Mouse (Mus musculus) urinary bladder, postnatal 25 days (tissue): ENCODE data around the gene Tsc22d1.
A peak's percentile ranks its signal among the peaks of the same experiment; 100 is the strongest.

Experiments used
- DNase-seq: peaks from one replicate; pipeline ENCODE4 v3.0.0; 2022; ENCODE audit warnings: low spot score

Tsc22d1 gene

DNA sequence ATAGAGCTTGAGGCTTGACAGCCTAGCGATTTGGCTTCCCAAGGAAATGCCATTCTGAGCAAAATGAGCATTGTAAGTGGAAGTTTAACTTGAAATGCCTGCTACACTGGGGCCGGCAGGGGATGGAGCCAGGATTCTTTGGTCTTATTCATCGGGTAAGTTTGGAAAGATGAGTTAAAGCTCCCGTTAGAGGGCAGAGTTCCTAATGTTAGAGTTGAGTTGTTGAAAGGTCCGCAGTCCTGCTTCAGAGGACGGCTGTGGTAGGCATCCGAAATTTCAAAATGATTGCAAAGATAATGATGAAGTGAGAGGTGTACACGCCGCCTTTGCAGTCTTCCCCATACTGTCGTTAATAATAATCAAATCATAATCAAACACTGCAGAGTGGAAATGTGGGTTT is 27.4 kb downstream of the Tsc22d1 start:
- no peak for DNase-seq

DNA sequence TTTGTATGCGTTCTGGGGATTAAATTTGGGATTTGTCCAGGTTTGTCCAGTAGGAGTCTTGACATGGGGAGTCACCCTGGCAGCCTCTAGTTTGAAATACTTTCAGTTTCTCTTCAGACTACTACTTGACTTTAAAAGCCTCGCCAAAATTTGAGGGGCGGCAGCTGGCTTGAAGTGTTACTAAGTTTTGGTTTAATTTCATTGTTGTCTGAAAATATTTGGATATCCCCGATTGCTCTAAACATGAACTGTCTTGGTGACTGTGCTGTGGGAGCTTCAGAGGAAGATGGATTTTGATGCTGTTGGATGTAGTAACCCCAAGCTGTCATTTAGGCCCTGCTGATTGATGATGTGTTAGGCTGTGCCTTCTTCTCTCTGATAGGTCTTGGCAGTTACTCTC is 34.2 kb downstream of the Tsc22d1 start:
- DNase-seq, result no peak

DNA sequence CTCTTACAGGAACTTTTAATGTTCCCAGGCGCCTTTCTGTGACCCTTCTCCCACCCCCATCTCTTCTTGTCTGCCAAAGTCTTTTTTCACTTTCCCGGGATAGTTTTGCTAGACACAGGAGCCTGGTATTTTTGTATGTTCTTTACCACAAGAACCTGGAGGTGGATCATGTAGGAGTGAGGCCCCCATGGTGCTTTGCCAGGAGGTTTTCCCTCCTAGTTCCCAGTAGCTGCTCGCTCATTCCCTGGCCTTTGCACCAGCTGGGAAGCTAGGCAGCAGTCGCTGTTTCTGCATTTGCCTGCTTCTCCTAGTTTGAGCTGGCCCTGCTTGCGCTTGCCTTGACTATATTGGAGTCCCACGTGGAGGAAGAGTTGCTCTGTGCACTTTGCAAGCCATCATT is 36.2 kb downstream of the Tsc22d1 start:
- no peak for DNase-seq

DNA sequence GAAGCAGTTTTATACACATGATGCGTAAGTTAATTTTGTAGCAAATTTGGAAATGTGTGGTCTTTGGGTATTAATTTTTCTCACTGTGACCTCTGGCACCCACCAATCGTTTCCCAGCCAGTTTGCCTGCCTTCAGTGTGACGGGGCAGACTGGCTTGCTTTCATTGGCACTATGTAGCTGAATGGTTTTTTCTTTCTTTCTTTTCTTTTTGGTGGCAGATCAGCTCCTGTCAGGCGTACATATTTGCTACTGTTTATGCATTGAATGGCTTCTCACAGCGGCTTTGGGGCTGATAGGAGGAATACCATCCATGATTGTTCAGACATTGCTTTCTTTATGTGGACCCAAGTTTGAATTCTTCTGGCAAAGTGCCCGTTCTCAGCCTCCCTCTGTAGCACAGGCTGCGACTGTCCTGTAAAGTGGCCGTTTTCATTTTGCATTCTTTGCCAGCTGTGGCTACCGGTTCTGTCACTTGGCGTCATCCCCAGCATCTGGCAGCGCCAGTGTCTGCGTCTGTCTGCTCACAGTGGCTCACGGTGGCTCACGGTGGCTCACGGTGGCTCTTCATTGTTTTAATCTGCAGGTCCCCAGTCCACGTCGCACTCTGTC is 38.1 kb downstream of the Tsc22d1 start:
- no peak for DNase-seq

DNA sequence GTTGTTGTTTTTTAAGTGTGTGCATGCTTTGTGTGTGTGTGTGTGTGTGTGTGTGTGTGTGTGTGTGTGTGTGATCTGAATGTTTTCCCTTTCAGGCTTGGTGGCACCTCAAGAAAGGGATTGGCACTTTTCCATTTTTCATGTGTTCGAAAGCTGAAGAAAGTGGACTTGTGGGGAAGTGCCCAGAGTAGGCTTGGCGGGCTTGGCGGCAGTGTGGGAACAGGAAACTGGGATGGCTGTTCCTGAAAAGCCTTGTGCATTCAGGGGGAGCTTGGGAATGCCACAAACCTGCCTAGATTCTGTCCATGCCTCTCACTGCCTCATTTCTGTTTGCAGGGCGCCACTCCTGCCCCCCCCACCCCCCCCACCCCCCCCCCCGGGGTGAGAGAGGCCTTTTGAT is 39.9 kb downstream of the Tsc22d1 start:
- DNase-seq, result no peak

DNA sequence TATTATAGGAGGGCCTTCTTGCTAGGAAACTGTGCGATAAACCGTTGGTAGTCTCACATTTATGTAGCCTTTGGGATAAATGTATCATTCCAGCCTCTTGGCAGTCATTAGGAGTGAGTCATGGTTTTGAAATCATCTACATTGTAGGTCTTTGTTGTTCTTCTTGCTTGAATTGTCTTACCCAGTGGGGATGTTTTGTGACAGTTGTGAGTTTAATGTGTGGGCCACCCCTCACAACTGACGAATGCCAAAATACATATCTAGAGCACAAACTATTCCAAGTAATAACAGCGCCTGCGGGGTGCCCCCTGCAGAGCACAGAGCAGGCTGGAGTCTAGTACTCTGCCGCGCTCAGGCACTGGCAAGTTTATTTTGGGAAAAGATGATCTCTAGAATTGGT is 40.4 kb downstream of the Tsc22d1 start:
- DNase-seq, result no peak

DNA sequence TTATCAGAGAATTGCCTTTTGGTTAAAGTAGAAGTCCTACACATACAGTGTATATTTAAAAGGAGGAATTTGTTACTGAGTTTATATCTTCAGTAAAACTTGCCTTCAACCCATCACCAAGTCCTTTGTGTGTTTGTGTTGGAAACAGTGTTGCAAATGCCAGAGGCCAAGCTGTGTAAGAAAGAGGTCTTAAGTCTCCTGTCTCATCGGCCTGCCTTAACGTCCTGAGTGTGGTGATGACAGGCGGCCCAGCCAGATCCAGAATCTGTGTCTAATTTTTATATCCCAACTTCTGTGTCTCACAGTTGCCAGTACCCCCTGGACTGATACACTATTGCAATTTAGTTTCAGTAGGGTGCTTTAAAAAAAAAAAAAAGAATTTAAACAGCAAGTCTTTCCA is 42.9 kb downstream of the Tsc22d1 start:
- no peak for DNase-seq

DNA sequence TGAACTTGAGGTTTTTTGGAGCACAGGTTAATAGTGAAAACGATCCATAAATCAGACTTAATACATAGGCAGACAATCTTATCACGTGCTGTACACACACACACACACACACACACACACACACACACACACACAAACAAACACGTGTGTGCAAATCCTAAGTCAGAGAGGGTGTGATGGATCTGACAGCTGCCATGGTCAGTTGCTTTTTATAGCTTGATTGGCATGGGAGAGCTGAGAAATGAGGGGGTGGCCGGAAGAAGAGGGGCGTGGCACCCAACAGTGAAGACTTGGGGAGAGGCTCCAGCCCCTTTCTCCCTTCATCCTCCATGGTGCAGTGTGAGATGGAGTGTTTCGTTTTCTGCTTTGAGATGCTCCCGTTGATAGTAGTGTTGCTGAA is 45.4 kb downstream of the Tsc22d1 start:
- no peak for DNase-seq

DNA sequence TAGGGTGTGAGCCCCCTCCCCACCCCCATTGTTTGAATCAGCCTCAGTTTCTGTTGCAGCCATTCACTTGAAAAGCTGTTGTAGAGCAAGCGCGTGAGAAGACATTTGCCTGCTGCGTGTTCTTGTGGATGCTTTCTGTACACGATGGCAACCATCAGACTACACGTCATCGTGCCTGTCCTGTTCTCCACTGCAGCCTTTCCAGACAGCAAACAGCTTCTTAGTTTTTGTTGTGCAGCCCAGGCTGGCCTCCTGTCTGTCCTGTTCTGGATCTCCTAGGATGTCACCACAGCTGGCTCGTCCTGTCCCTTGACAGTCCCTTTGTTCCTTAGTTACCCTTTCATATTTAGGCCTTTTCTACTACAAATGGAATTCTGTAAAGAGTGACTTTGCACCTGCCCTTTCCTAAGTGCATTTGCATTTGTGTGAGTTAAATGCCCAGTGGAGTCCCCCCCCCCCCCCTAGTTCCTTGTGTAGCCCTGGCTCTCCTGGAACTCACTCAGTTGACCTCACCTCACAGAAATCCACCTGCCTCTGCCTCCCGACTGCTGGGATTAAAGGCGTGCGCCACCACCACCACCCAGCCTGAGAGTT is 46.5 kb downstream of the Tsc22d1 start:
- DNase-seq, result no peak

DNA sequence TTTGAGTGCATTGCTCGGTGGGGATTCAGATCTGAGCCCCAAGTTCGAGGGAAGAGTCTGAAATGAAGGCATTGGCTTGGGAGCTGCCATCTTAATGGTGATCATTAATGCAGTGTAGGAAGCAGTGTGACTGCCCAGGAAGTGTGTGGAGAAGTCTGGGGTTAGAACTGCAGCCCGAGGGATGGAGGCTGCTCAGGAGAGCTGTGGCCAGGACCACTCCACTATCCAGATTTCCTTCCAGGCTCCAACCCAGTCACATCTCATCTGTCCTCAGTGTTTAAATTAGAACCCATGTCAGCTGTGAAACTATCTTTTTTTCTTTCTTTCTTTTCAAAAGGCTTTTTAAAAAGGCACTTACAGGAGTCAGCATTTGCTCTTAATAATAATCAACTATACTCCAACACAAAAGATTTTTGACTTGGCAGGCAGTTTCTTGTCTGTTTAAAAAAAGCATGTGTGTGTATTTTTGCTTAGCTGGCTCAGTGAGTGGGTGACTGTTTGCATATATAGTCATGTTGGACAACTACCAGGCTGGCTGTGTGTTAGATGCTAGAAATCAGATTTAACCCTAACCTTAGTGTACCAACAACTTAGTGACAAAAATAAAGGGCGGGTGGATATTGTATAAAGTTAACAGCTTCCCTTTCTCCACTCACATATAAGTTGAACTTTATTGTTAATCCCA is 48.8 kb downstream of the Tsc22d1 start:
- DNase-seq, result no peak

DNA sequence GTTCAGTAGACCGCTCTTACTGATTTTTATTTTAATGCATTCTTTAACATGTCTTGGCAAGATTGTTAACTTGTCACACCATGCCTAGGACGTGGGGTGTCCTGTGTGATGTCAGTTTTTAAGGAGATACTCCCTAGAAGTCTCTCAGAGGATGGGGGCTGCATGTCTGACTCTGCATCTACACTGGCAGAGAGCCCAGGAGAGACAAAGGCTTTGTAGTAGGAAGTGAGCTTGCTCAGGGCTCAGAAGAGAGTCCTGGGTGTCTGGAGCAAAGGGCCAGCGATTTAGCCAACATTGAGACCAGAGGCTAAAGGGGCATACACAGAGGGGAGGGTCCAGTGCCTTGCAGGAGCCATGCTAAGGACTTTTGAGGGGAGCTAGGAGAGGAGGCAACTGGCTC is 50.2 kb downstream of the Tsc22d1 start:
- DNase-seq, result no peak

DNA sequence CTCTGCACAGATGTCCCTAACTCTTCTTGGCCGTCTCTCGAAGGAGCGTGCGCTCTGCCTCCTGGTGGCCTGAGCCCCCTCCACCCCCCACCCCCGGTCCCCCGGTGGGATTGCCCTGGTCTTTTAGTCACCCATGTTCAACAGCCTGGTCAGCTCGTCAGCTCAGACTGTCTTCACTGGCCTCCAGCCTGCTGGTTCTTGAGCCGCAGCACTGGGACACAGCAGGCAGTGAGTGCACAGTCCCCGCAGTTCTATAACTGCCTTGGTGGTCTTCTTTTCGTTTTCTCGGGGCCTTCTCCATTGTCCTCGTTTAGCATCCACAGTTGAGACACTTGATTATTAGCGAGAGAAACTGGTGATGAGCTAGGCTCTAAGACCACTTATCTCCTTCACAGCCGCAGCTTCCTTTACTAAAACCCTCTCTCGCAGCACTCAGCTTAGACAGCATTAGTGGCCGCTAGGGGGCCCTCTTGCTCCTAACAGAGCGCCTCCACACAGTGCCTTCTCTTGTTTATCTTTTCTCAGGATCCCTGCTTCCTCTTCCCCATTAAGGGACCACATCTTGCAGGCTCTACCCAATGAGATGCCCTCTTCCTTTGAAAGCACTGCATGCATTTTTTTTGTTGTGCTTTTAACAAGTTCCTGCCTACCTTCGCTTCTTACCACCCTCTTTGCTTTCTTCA is 52.0 kb downstream of the Tsc22d1 start:
- DNase-seq, result peak; percentile 70

DNA sequence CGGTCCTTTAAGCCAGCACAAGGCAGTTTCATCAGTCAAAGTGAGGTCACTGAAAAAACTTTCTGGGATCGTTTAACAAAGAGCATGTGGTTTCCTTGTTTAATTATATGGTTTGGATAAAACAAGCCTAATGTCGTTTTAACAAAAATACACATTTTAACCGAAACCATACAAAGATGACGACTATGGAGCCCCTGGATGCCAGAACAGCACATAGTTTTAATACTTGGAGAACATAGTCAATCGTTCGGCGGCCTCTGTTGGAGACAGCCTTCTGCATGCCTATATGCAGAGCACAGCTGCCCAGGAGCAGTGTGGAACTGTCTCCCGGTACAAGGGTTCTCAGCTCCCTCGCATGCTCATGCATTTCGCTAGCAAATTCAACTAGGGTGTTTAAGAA is 53.2 kb downstream of the Tsc22d1 start:
- no peak for DNase-seq

DNA sequence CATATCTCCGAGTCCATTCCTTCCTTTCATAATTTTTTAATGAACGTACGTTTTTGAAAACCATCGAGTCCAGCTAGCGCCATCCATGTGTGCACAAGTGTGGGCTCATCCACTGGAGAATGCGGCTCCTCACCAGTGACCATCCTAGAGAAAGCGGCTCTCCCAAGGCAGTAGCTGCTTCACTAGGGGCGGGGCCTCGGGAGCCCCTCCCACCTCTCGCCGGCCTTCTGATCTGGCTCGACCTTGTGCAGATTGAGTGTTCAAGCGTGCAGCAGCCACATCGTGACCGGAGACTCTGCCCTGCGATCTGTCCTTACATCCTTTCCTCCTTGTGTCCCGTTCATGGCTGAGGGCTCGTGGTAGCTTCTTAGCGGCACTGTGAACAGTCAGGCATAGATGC is 56.5 kb downstream of the Tsc22d1 start:
- DNase-seq, result no peak

DNA sequence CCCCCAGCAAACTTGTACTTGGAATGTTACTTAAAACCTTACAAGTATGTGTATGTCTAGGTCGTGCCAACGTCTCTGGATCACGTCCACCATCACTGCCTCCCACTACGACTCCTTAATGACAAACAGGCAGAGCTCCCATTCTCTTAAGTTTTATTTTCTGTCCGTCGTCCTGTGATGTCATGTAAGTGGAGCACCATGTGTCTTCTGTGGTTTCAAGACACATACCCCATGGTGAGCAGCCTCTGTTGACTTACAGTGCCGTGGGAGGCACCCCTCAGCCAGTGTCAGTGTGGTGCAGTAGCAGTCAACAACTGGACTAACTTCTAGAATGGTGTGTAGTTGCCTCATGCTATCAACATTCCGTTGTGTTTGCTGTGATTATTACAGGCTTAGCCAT is 57.7 kb downstream of the Tsc22d1 start:
- DNase-seq, result no peak

DNA sequence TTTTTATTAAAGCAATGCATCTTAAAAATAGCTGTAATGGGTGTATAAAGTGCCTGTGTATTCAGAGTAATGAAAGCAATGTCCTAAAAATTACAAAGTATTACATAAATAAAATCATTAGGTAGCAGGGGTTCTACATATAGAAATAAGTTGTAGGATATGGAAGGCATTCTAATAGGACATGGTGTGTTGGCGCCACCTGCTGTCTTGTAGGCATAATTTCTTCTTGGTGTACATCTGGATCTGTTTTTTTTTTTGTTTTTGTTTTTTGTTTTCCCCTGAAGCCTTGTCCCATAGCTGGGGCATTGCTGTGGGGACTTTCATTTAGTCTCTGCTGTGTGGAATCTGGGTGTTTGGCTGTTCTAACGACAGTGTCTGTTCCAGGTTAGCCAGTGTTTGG is 58.6 kb downstream of the Tsc22d1 start:
- DNase-seq, result peak; percentile 42

DNA sequence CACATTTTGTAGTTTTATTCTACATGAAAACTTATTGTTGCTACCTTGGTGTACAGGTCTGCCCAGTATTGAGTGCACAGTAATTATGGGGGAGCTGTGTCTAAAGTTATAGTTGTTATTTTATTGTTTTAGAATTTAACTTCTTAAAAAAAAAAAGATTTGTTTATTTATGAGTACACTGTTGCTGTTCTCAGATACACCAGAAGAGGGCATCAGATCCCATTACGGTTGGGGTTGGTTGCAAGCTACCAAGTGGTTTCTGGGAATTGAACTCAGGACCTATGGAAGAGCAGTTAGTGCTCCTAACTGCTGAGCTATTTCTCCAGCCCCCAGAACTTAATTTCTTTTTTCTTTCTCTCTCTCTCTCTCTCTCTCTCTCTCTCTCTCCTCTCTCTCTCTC is 59.4 kb downstream of the Tsc22d1 start:
- DNase-seq, result no peak

DNA sequence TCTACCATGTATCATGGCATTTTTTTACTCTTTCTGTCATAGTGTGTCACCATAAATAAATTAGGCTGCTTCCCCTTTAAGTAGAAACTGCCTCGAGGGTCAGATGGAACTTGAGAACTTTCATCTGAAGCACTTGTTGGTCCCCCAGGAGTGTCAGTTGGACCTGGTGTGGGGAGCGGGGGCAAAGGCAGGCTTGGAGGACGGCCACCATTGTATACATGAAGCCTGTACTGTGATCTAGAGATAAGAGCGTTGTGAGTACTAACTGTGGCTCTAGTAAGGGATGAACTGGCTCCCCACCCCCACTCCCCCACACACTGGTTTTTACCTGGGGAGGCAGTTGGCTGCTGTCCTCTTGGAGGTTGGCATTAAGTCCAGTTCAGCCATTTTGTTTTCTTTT is 62.0 kb downstream of the Tsc22d1 start:
- no peak for DNase-seq

DNA sequence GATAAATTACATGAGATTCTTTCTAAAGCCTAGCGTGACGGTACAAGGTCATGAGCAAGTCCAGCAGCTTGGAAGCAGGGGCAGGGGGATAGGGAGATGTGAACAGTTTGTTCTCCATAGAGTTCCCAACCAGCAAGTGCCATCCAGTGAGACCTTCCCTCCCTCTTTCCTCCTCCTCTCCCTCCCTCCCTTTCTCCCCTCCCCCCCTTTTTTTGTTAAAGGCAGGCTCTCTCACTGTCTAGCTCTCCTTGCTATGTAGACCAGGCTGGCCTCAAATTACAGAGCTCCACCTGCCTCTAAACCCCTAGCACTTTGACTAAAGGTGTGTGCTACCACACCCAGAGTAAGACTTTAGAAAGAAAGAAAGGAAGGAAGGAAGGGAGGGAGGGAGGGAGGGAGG is 63.3 kb downstream of the Tsc22d1 start:
- no peak for DNase-seq

DNA sequence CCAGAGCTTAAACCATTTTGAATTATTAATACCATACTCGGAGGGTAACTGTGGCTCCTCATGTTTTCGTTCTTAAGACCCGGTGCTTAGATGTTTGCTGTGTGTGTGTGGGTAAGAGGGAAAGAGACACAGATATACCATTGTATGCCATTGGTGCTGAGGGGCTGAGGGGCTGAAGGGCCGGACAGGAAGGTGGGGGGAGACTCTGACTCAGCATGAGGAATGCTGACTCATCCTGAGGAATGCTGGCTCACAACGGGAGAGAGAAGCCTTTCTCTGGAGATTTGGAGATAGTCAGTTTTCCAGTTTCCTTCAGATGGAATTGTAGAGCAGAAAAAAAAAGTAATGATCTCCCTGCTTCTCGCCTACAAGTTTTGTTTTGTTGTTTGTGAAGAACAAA is 63.9 kb downstream of the Tsc22d1 start:
- no peak for DNase-seq

DNA sequence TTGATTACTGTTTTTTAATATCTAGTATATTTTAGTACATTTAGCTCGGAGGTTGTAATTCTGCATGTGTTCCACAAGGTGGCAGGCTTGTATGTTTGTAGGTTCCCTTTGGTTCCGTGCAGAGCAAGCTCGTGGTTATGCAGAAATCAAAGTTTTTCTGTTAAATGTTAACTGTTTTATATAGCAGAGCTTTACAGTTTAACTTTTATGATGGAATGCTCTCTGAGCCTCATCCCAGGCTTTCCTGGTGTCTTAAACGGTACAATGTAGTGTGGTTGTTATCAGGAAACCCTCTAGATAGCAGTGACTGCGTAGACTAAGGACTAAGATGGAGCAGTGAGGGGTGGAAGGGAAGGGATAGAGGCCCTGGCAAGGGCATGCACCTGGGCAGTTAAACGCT is 65.1 kb downstream of the Tsc22d1 start:
- DNase-seq, result peak; percentile 31

DNA sequence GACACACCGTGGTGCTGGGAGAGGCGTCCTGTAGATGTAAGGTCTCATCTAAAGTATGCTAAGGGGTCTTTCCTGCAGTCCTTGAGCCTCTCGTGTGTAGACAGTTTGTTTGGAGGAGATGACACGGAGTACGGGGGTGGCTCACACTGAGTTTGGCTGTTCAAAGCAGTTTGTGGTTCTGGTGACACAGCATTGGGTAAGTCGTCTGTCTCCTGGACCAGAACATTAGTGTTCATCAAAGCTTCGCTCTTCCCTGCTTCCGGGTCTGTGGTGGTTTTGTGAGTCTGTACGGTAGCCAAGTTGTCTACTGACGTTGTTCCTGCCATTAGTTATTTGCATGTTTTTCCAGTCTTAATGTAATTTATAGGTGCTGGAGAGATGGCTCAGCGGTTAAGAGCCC is 65.7 kb downstream of the Tsc22d1 start:
- no peak for DNase-seq

DNA sequence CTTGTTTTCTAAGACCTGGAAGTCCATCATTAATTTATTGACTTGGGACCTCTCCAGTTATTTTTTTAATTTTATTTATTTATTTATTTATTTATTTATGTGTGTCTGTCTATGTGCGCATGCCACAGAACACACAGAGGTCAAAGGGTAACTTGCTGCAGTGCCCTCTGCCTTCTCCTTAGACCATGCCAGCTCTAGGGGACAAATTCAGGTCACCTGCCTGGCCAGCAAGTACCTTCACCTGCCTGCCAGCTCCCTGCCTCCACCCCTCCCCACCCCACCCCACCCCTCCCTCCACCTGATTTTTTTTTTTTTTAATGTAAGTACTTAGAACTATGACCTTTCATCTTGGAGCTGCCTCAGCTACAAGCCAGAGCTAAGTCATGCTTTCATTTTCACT is 68.9 kb downstream of the Tsc22d1 start:
- no peak for DNase-seq
